Mouse (Mus musculus): ENCODE results near the gene Cenpm.

DNA sequence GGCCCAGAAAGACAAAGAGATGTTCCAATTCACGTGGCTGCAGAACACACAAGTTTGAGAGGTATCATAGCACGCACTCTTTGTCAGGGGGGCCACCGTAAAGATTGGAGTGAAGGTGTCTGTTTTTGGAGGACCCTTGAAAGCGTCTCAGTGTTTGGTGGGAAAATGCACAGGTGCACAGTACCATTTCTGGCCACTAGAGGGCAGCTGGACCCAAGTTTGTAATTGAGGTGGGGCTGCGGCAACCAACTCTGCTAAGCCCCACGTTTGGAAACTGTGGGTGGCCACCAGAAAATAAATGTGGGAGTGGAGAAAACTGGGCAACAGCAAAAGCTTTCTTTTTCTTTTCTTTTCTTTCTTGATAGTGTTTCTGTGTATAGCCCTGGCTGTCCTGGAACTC lies 21.8 kb upstream of the Cenpm start:
- peak; percentile 76; the same call in 1 of the 2 replicates for TF ChIP-seq CTCF (IDR thresholded peaks at IDR 0.05; ENCODE audit: borderline replicate concordance, insufficient read depth, low read length)
- no peak for TF ChIP-seq POLR2A (IDR thresholded peaks at IDR 0.05; ENCODE audit: low read depth, low read length)

Data from embryonic fibroblast, embryonic 13.5 days (primary cell).